Mouse (Mus musculus): Measurements from ENCODE around the gene Prlr. TPM values are rescaled to one million over a fixed set of nuclear protein-coding genes. Genes with fewer than 3 reads are reported as not detected.

Gene Prlr
- polyA plus RNA-seq, 1 experiment from 2014 or later: 0.08 TPM

DNA sequence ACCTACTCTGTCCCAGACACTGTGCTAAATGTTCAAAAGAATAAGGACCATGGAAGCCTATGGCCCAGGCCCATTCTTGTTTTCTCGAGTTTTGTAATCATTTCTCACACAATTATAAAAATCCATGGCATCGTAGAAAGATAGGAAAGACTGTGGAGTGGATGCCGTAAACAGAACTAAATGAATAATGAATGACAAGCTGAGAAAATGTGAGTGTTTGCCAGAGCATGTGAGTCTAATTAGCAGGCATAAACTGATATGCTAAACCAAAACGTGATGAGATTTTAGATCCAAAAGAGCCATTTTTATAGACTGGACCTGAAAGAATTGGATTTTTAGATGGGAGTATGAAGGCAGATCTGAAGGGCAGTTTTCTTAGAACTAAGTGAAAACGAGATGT, 87.8 kb downstream of the Prlr start:
- no peaks in the 10 kb centered on the region for H3K4me1 ChIP-seq (replicated peaks)
- H3K36me3 ChIP-seq (replicated peaks): no peaks in the 10 kb centered on the region
- H3K4me2 ChIP-seq: no peak overlapping the region
- no peak overlapping the region for H3K27ac ChIP-seq (replicated peaks)
- ATAC-seq (ENCODE audit: insufficient read depth): no peak
- H3K27me3 ChIP-seq: no peaks in the 10 kb centered on the region
- no peaks in the 10 kb centered on the region for H3K9me3 ChIP-seq (replicated peaks)
- no peak overlapping the region for H3K4me3 ChIP-seq (replicated peaks)
- WGBS (ENCODE audit: insufficient replicate concordance): 54% methylated on average over 5 of the region's 5 CpGs
- H3K9ac ChIP-seq: no peak overlapping the region

DNA sequence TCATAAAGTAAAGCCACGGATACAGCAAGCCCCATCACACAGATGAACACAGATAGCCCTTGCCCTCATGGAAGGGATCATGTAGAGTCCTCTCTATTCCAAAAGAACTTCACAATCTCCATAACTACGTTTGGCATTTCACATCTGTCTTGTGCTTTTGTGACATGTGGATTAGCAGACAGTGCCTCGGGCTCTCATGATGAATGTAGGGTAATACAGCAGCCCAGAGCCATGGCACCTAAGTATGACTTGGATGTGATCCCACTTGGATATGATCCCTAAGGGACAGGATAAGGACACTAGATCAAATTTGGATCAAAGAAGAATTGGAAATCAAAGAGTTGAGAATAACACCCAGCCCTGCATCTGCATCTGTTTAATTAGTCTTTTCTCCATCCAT, 90.2 kb downstream of the Prlr start:
- no peak overlapping the region for H3K9ac ChIP-seq
- 35% methylated on average over 3 of the region's 3 CpGs for WGBS (ENCODE audit: insufficient replicate concordance)
- H3K27ac ChIP-seq (replicated peaks): no peak overlapping the region
- H3K4me3 ChIP-seq (replicated peaks): no peak overlapping the region
- no peaks in the 10 kb centered on the region for H3K36me3 ChIP-seq (replicated peaks)
- H3K27me3 ChIP-seq: no peaks in the 10 kb centered on the region
- H3K4me1 ChIP-seq (replicated peaks): no peaks in the 10 kb centered on the region
- ATAC-seq (ENCODE audit: insufficient read depth): no peak
- no peaks in the 10 kb centered on the region for H3K9me3 ChIP-seq (replicated peaks)
- no peak overlapping the region for H3K4me2 ChIP-seq

DNA sequence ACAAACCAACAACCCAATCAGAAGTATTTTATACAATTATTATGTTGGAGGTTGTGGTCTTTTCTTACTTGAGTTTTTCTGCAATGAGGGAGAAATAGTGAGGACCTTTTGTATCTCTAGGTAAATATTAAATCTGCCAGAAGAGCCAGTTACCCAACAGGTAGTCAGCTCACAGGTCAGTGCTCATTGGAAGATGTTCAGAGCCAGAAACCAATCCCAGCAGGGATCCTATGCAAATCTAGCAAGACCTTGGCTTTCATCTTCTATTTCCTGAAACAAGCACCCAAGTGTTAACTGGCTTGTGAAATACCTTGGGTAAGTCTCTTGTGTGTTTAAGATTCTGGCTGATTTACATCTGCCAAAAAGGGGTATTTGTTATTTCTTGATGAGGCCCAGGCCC, 99.3 kb downstream of the Prlr start:
- Histone ChIP-seq H3K27me3 (no peaks in the 10 kb centered on the region), H3K9me3 (replicated peaks) (no peaks in the 10 kb centered on the region), H3K27ac (replicated peaks) (no peak overlapping the region), H3K4me2 (no peak overlapping the region), H3K36me3 (replicated peaks) (no peaks in the 10 kb centered on the region), H3K4me1 (replicated peaks) (no peaks in the 10 kb centered on the region), H3K4me3 (replicated peaks) (no peak overlapping the region), H3K9ac (no peak overlapping the region)
- ATAC-seq (ENCODE audit: insufficient read depth): no peak

DNA sequence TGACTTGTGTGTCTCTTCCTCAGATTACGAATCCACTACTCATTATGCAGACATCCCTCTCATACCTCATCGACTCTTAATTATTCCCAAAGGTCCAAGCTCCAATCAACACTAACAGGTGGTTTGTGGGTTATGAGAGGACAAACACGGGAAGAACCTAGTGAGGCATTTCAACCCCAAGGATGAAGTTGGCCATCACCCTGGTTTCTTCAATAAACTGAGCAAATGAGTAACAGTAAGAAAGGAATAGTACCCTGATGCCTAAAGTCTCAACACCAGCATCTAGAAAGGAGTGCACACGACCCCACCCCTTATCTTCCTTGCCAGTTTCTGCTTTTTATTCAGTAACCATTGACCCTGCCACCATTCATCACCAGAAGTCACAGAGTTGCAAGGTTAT, 100.4 kb downstream of the Prlr start:
- Histone ChIP-seq H3K4me1 (replicated peaks) (no peaks in the 10 kb centered on the region), H3K9ac (no peak overlapping the region), H3K9me3 (replicated peaks) (no peaks in the 10 kb centered on the region), H3K4me3 (replicated peaks) (no peak overlapping the region), H3K36me3 (replicated peaks) (no peaks in the 10 kb centered on the region), H3K27me3 (no peaks in the 10 kb centered on the region), H3K4me2 (no peak overlapping the region), H3K27ac (replicated peaks) (no peak overlapping the region)
- 54% methylated on average over 4 of the region's 4 CpGs for WGBS (ENCODE audit: insufficient replicate concordance)
- no peak for ATAC-seq (ENCODE audit: insufficient read depth)

DNA sequence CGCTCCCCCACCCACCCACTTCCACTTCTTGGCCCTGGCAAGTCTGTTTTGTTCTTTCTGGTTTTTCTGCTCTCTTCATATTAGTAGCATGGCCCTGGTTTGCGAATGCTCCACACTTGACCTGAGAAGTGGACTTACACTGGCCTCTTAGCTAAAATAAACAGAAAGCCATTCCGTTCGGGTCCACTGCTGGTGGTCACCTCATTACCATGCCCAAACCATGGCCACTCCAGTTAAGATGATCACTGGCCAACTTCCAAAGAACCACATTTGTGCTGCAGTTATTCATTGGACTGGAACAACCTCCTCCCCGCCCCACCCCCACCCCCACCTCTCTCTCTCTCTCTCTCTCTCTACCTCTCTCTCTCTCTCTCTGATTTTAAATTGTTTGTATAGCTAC, 104.5 kb downstream of the Prlr start:
- H3K4me3 ChIP-seq (replicated peaks): no peak overlapping the region
- H3K9ac ChIP-seq: no peak overlapping the region
- H3K4me2 ChIP-seq: no peak overlapping the region
- no peak for ATAC-seq (ENCODE audit: insufficient read depth)
- no peaks in the 10 kb centered on the region for H3K9me3 ChIP-seq (replicated peaks)
- no peak overlapping the region for H3K27ac ChIP-seq (replicated peaks)
- no peaks in the 10 kb centered on the region for H3K4me1 ChIP-seq (replicated peaks)
- 63% methylated on average over 5 of the region's 5 CpGs for WGBS (ENCODE audit: insufficient replicate concordance)
- no peaks in the 10 kb centered on the region for H3K36me3 ChIP-seq (replicated peaks)
- H3K27me3 ChIP-seq: no peaks in the 10 kb centered on the region

DNA sequence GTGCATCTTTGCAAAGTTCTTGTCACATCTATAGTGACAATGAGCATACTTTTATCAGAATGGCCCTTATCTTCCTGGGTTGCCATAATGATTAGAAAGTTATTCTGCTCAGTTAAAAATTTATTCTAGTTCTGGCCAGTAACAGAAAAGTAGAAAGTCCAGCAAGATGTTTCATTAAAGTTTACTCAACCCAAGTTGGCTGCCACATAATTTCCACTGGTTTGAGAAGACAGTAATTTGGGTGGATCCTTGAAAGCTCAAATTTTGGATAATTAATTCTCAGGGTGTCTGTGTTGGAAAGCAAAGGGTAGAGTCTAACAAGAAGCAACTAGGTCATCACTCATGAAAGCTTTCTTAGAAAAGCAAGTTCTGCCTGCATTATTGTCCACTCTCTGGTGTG, 106.6 kb downstream of the Prlr start:
- Histone ChIP-seq H3K27ac (replicated peaks) (no peak overlapping the region), H3K27me3 (no peaks in the 10 kb centered on the region), H3K9me3 (replicated peaks) (no peaks in the 10 kb centered on the region), H3K36me3 (replicated peaks) (no peaks in the 10 kb centered on the region), H3K4me2 (no peak overlapping the region), H3K4me3 (replicated peaks) (no peak overlapping the region), H3K4me1 (replicated peaks) (no peaks in the 10 kb centered on the region), H3K9ac (no peak overlapping the region)
- ATAC-seq (ENCODE audit: insufficient read depth): no peak

DNA sequence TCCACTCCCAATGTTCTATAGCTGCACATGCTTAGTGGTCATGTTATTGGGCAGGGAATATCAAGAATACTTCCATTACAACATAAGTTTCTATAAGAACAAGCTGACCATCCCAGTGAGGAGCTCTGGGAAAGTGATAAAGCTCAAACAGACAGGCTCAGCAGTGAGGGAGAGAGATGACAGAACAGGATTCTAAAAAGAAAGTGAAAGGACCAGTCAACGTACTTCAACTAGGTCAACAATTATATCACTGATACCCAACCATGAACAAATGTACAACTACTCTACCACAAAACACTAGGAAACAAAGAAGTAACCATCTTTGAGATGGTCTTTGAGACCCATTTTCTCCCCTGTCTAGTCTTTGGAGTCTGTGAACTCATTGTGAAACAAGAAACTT, 119.5 kb downstream of the Prlr start:
- no peak overlapping the region for H3K27ac ChIP-seq (replicated peaks)
- no peaks in the 10 kb centered on the region for H3K4me1 ChIP-seq (replicated peaks)
- H3K9ac ChIP-seq: no peak overlapping the region
- no peak for ATAC-seq (ENCODE audit: insufficient read depth)
- H3K4me2 ChIP-seq: no peak overlapping the region
- no peaks in the 10 kb centered on the region for H3K36me3 ChIP-seq (replicated peaks)
- no peaks in the 10 kb centered on the region for H3K9me3 ChIP-seq (replicated peaks)
- no peak overlapping the region for H3K4me3 ChIP-seq (replicated peaks)
- H3K27me3 ChIP-seq: no peaks in the 10 kb centered on the region
- 41% methylated on average over 1 of the region's 1 CpGs for WGBS (ENCODE audit: insufficient replicate concordance)

DNA sequence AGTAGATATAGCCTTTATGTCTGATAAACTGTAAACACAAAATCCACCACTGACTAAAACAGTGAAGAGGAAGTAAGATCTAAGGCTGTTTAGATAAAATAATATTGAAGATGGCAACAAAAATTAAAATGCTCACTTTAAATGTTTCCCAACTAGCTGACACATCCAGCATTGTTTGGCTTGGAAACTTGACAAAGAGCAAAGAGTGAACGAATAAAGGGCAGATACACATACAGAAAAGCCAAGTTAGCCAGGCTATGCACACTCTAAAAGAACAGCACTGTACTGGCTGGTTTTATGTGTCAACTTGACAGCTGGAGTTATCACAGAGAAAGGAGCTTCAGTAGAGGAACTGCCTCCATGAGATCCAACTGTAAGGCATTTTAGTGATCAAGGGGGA, 121.0 kb downstream of the Prlr start:
- WGBS (ENCODE audit: insufficient replicate concordance): 43% methylated on average over 1 of the region's 1 CpGs
- Histone ChIP-seq H3K27me3 (no peaks in the 10 kb centered on the region), H3K27ac (replicated peaks) (no peak overlapping the region), H3K4me3 (replicated peaks) (no peak overlapping the region), H3K9ac (no peak overlapping the region), H3K9me3 (replicated peaks) (no peaks in the 10 kb centered on the region), H3K36me3 (replicated peaks) (no peaks in the 10 kb centered on the region), H3K4me1 (replicated peaks) (no peaks in the 10 kb centered on the region), H3K4me2 (no peak overlapping the region)
- no peak for ATAC-seq (ENCODE audit: insufficient read depth)

DNA sequence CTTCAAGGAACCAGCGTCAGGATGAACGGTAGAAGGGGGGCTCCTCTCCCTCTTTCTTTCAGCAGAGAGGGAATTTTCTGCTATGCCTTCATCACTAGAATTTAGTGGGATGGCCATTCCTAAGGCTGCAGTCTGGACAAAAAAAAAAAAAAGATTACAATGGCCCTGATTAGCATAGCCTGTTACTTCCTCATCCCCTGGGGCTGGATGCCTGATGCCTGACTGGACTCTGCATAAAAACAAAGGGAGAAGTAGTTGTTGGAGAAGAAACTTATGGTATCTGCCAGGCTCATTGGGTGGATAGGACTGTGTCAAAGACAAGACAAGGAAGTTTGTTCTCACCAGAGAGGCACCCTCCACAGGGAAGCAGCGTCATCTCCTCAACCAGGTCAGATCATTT, 122.4 kb downstream of the Prlr start:
- Histone ChIP-seq H3K9me3 (replicated peaks) (no peaks in the 10 kb centered on the region), H3K4me2 (no peak overlapping the region), H3K4me1 (replicated peaks) (no peaks in the 10 kb centered on the region), H3K4me3 (replicated peaks) (no peak overlapping the region), H3K27ac (replicated peaks) (no peak overlapping the region), H3K9ac (no peak overlapping the region), H3K27me3 (no peaks in the 10 kb centered on the region), H3K36me3 (replicated peaks) (no peaks in the 10 kb centered on the region)
- WGBS (ENCODE audit: insufficient replicate concordance): 62% methylated on average over 3 of the region's 3 CpGs
- ATAC-seq (ENCODE audit: insufficient read depth): no peak

DNA sequence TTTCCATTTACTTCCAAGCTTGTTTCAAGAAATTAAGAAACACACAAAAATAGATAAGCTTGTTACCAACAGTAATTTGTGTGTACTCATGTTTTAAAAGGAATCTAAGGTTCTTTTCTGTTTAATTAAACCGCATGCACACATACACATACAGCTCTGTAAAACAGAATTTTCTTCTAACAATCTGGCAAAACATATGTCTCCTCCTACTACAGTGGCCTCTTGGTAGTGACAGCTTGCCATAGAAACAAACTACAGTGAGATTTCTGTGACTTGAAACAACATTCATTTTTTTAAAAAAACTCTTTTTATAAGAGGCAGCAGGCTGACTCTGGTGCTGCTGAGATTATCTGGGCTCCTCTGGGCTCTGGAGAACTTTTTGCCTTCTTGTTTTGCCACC, 129.4 kb downstream of the Prlr start:
- no peak overlapping the region for H3K4me2 ChIP-seq
- no peaks in the 10 kb centered on the region for H3K9me3 ChIP-seq (replicated peaks)
- no peak for ATAC-seq (ENCODE audit: insufficient read depth)
- no peaks in the 10 kb centered on the region for H3K4me1 ChIP-seq (replicated peaks)
- H3K27ac ChIP-seq (replicated peaks): no peak overlapping the region
- no peak overlapping the region for H3K9ac ChIP-seq
- H3K36me3 ChIP-seq (replicated peaks): no peaks in the 10 kb centered on the region
- H3K27me3 ChIP-seq: no peaks in the 10 kb centered on the region
- 64% methylated on average over 1 of the region's 1 CpGs for WGBS (ENCODE audit: insufficient replicate concordance)
- no peak overlapping the region for H3K4me3 ChIP-seq (replicated peaks)

DNA sequence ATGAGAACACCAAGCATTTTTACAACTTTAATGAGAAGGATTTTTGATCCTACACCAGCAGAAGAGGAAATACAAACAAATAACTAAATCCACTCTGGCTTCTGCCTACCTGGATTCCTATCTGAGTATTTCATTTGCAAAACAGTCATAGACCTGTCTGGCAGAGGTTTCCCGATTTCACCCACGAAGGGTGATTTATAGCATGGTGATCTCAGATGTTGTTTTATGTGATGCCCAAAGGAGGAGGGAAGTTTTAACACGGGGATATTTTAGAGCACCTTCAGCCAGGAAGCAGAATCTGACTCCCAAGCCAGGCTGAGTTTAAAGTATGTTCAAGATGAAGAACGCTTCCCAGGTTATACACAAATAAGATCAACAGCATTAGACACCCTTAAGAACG, 134.8 kb downstream of the Prlr start:
- no peak for ATAC-seq (ENCODE audit: insufficient read depth)
- WGBS (ENCODE audit: insufficient replicate concordance): 52% methylated on average over 5 of the region's 5 CpGs
- Histone ChIP-seq H3K9me3 (replicated peaks) (no peaks in the 10 kb centered on the region), H3K27ac (replicated peaks) (no peak overlapping the region), H3K9ac (no peak overlapping the region), H3K4me2 (no peak overlapping the region), H3K36me3 (replicated peaks) (no peaks in the 10 kb centered on the region), H3K27me3 (no peaks in the 10 kb centered on the region), H3K4me3 (replicated peaks) (no peak overlapping the region), H3K4me1 (replicated peaks) (no peaks in the 10 kb centered on the region)

DNA sequence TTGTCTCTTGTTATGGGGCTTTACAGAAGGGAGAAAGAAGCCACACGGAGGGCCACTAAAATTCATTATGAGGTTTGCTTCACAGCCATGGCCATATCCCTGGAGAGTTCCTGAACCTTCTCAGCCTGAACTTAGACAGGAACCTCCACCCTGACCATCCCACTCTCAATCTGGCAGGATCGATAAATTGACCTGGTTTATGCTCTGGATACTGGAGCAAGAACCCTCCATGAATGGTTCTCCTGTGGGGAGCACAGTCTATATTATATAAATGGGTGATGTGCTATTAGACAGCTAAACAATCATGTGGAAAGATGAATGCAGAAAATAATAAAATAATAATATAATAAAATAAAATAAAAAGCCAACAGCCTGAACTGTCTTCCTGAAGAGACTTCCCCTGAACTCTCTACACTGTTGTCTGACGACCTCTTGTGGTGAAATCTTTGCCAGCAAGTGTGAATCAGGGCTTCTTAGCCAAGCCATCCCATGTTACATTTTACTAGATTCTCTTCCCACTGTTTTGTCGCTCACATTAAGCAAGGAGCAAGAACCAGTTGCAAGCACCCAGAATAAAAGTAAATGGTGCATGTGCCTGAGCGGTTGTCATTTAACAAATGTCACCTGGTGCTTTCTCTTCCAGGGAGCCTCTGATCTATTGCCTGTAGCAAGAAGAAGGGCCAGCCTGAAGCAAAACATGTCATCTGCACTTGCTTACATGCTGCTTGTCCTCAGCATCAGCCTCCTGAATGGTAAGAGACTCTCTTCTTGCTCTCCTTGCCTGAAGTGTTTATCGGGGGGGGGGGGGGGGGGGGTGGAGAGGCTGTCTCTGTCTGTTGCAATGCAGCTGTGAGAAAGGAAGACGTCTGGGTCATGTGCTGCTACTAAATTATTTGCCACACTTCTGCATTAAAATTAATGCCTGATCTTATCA, 136.8 kb downstream of the Prlr start:
- no peak for ATAC-seq (ENCODE audit: insufficient read depth)
- Histone ChIP-seq H3K4me1 (replicated peaks) (no peaks in the 10 kb centered on the region), H3K27me3 (no peaks in the 10 kb centered on the region), H3K4me3 (replicated peaks) (no peak overlapping the region), H3K9ac (no peak overlapping the region), H3K27ac (replicated peaks) (no peak overlapping the region), H3K4me2 (no peak overlapping the region), H3K9me3 (replicated peaks) (no peaks in the 10 kb centered on the region), H3K36me3 (replicated peaks) (no peaks in the 10 kb centered on the region)
- WGBS (ENCODE audit: insufficient replicate concordance): 38% methylated on average over 6 of the region's 7 CpGs
